Mouse (Mus musculus) forebrain, embryonic 14.5 days (tissue): ENCODE measurements around the gene Trpv2. TPM values are rescaled to one million over a fixed set of nuclear protein-coding genes. Genes with fewer than 3 reads are reported as not detected.

ENCODE experiments used
- ATAC-seq: fragments of 200-750 bp; cut with Nextera tagmentation; 2 replicates; pipeline ENCODE4 v1.8.0; 2017; ENCODE audit warnings: mild to moderate bottlenecking, moderate library complexity
- DNase-seq: peaks from one replicate; pipeline ENCODE4 v3.0.0-alpha.2; 2015; ENCODE audit warnings: low spot score
- H3K27ac ChIP-seq: fragments of 300-500 bp; sonication (generic); 2 replicates; pipeline ENCODE4 v1.5.1; 2014; ENCODE audit warnings: low read depth, mild to moderate bottlenecking, control low read depth, low read length, moderate library complexity
- H3K27me3 ChIP-seq: fragments of 300-500 bp; sonication (generic); replicated peaks from 2 replicates; pipeline ENCODE4 v1.6.1; 2014; ENCODE audit warnings: low read length, control low read depth, mixed read lengths; ENCODE audit not compliant: control insufficient read depth, insufficient read depth
- H3K36me3 ChIP-seq: fragments of 300-500 bp; sonication (generic); 2 replicates; pipeline ENCODE4 v1.6.1; 2014; ENCODE audit warnings: low read length, control low read depth; ENCODE audit not compliant: control insufficient read depth, insufficient read depth
- H3K4me1 ChIP-seq: fragments of 300-500 bp; sonication (generic); 2 replicates; pipeline ENCODE4 v1.6.1; 2014; ENCODE audit warnings: antibody characterized with exemption, low read length, control low read depth; ENCODE audit not compliant: control insufficient read depth, insufficient read depth
- H3K4me2 ChIP-seq: fragments of 300-500 bp; sonication (generic); 2 replicates; pipeline ENCODE4 v1.6.1; 2014; ENCODE audit warnings: mild to moderate bottlenecking, control low read depth, low read length
- H3K4me3 ChIP-seq: fragments of 300-500 bp; sonication (generic); 2 replicates; pipeline ENCODE4 v1.5.1; 2014; ENCODE audit warnings: low read depth, low read length, control low read depth
- H3K9ac ChIP-seq: fragments of 300-500 bp; sonication (generic); 2 replicates; pipeline ENCODE4 v1.6.1; 2014; ENCODE audit warnings: mild to moderate bottlenecking, low read length, control low read depth, moderate library complexity
- H3K9me3 ChIP-seq: fragments of 300-500 bp; sonication (generic); replicated peaks from 2 replicates; pipeline ENCODE4 v1.6.1; 2016; ENCODE audit warnings: low read length, control low read depth, mixed read lengths; ENCODE audit not compliant: control insufficient read depth
- WGBS: fragments of 180-500 bp; shearing (Covaris S2); extraction: QIAGEN DNeasy Blood & Tissue Kit; methylation state at CpG from one replicate; pipeline ENCODE4 v1.1.7; 2014; 5-methylcytosine and 5-hydroxymethylcytosine counted together
- polyA plus RNA-seq: library from polyadenylated mRNA; unstranded; fragments of >200 nt; fragmentation: Nextera tagmentation; extraction: Ambion mirVana; gene quantifications from 2 replicates; pipeline ENCODE4 v1.2.1, GENCODE M21; 2014

Trpv2 gene
- polyA plus RNA-seq, 1 experiment from 2014 or later, result 13.2 TPM

- no peak for ATAC-seq
- no peaks in the 10 kb centered on the region for H3K27me3 ChIP-seq
- no peak overlapping the region for H3K27ac ChIP-seq
- H3K4me2 ChIP-seq, result no peak overlapping the region
- no peaks in the 10 kb centered on the region for H3K4me1 ChIP-seq
- H3K36me3 ChIP-seq, result no peaks in the 10 kb centered on the region
- H3K9me3 ChIP-seq, result no peaks in the 10 kb centered on the region
- H3K9ac ChIP-seq, result no peak overlapping the region
- no peak overlapping the region for H3K4me3 ChIP-seq
- no peak for DNase-seq
- 76% methylated on average over 3 of the region's 3 CpGs for WGBS
Measured at GRCm38 (mm10) chr11:62568300-62568699, 6.0 kb upstream of the Trpv2 start.

DNA sequence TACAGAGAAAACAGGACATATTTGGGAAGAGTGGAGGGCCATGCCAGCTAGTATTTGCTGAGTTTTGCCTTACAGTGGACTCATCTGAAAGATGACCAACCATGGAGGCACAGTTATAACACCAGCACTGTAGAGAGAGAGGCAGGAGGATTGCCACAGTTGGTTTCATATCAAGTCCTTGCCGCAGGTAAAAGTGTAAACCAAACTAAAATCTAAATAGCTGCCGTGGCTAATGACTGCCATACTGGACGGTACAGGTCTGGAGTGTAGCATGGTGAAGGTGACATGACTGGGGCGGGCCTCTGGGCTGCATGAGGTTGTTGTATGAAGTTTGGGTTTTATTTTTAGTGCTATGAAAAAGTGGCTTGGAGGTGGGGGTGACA, 408 bp downstream of the Trpv2 start:
- Histone ChIP-seq H3K9ac (no peak overlapping the region), H3K36me3 (no peaks in the 10 kb centered on the region), H3K27ac (no peak overlapping the region), H3K4me1 (no peaks in the 10 kb centered on the region), H3K9me3 (no peaks in the 10 kb centered on the region), H3K27me3 (no peaks in the 10 kb centered on the region), H3K4me2 (no peak overlapping the region; the same call in 1 of the 2 replicates), H3K4me3 (no peak overlapping the region)
- no peak for ATAC-seq
- no peak for DNase-seq
- 88% methylated on average over 4 of the region's 4 CpGs for WGBS

DNA sequence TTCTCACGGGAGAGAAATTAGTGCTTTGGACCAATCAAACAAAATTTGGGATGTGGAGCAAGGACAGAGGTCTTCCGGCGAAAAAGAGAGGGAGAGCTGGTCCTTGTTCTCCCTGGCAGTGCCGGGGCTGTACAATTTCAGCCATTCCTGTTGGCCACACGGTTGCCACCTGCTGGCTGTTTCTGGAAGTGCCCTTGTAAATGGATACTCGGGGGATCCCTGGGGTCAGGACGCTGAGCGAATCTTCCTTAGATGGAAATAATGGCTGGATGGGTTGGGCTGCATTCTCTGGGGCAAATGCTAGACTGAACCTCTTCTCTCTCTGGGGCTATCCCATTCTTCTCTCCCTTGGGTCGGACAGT, 992 bp downstream of the Trpv2 start:
- H3K27ac ChIP-seq, result no peak overlapping the region
- ATAC-seq (peak; percentile 86), DNase-seq (peak; percentile 92)
- H3K9me3 ChIP-seq, result no peaks in the 10 kb centered on the region
- no peaks in the 10 kb centered on the region for H3K27me3 ChIP-seq
- peak overlapping the region; percentile 45 for H3K4me3 ChIP-seq
- H3K4me2 ChIP-seq, result peak overlapping the region; percentile 86
- H3K4me1 ChIP-seq, result no peaks in the 10 kb centered on the region
- WGBS, result under 1% methylated on average over 9 of the region's 9 CpGs
- peak overlapping the region; percentile 64 for H3K9ac ChIP-seq
- no peaks in the 10 kb centered on the region for H3K36me3 ChIP-seq

DNA sequence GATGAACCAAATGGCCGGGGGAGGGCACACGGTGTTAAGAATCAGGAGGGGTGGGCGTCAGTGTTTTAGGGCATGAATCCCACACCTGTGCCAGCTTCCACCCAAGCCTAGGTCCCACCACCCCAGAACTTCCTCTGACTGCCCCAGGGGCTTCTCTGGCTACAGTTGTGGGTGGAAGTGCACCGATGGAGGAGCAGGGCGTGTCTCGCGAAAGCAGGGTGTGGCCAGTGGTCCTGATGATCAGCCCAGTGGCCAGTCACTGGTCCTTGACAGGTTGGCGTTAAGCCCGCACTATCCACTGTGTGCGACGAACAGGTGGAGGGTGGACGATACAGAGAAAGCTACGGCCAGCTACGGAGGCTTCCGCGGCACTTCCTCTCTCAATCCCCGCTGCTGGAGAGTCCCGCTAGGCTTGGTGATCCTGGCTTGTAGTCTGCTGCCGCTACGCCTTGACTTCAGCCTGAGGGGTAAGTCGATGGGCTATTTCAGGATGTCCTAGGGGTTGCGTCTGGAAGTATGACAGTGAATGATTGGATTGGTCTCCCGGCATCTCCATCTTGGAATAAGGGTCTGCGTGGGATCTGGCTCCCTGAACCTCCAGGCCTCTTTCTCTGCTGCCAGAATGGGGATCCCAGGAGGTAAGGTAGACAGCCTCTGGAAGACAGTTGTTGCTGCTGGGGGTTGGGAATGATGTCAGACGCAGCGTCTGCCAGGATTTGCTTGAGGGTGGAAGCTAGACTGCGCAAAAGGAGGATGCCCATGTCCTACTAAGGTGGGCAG, 1.6 kb downstream of the Trpv2 start:
- Histone ChIP-seq H3K27me3 (no peaks in the 10 kb centered on the region), H3K27ac (no peak overlapping the region; the same call in 1 of the 2 replicates), H3K4me3 (peak overlapping the region; percentile 45), H3K9me3 (no peaks in the 10 kb centered on the region), H3K9ac (peak overlapping the region; percentile 64), H3K4me2 (peak overlapping the region; percentile 86), H3K4me1 (no peaks in the 10 kb centered on the region), H3K36me3 (no peaks in the 10 kb centered on the region)
- DNase-seq (peak; percentile 38), ATAC-seq (peak; percentile 62)
- WGBS, result 6% methylated on average over 27 of the region's 27 CpGs

- H3K27ac ChIP-seq, result no peak overlapping the region
- no peaks in the 10 kb centered on the region for H3K4me1 ChIP-seq
- H3K36me3 ChIP-seq, result no peaks in the 10 kb centered on the region
- 59% methylated on average over 16 of the region's 16 CpGs for WGBS
- DNase-seq, result no peak
- peak overlapping the region; percentile 64 for H3K9ac ChIP-seq
- no peak for ATAC-seq
- H3K27me3 ChIP-seq, result no peaks in the 10 kb centered on the region
- H3K9me3 ChIP-seq, result no peaks in the 10 kb centered on the region
- H3K4me2 ChIP-seq, result peak overlapping the region; percentile 86
- H3K4me3 ChIP-seq, result peak overlapping the region; percentile 45
Measured at GRCm38 (mm10) chr11:62576530-62577152, 2.4 kb downstream of the Trpv2 start.

DNA sequence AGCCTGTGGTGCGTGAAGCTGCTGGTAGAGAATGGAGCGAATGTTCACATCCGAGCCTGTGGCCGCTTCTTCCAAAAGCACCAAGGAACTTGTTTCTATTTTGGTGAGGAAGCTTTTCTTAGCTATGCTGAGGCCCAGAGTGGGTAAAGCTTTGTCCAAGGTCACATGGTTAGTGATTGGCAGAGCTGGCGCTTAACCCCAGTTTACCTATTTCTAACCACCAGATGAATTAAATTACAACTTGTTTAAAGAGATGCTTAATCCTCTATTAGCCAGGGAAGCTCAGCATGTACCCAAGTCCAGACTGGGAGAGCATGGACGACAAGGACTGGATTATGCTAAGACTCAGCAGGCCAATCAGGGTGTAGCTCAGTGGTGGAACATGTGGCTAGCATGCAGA, 8.7 kb downstream of the Trpv2 start:
- H3K4me2 ChIP-seq, result no peak overlapping the region
- WGBS, result 52% methylated on average over 6 of the region's 6 CpGs
- ATAC-seq, result no peak

GRCm38 (mm10) chr11:62584671-62585206, 10.5 kb downstream of the Trpv2 start:
- 86% methylated on average over 9 of the region's 9 CpGs for WGBS
- Histone ChIP-seq H3K4me2 (no peak overlapping the region), H3K9ac (no peak overlapping the region), H3K27me3 (no peaks in the 10 kb centered on the region), H3K4me1 (no peaks in the 10 kb centered on the region), H3K36me3 (no peaks in the 10 kb centered on the region), H3K4me3 (no peak overlapping the region), H3K9me3 (no peaks in the 10 kb centered on the region), H3K27ac (no peak overlapping the region)
- ATAC-seq (no peak), DNase-seq (no peak)

More for the DNA sequence above, 8.7 kb downstream of the Trpv2 start:
- Histone ChIP-seq H3K9ac (no peak overlapping the region), H3K27ac (no peak overlapping the region), H3K27me3 (no peaks in the 10 kb centered on the region), H3K36me3 (no peaks in the 10 kb centered on the region), H3K4me3 (no peak overlapping the region), H3K4me1 (no peaks in the 10 kb centered on the region), H3K9me3 (no peaks in the 10 kb centered on the region)
- no peak for DNase-seq

DNA sequence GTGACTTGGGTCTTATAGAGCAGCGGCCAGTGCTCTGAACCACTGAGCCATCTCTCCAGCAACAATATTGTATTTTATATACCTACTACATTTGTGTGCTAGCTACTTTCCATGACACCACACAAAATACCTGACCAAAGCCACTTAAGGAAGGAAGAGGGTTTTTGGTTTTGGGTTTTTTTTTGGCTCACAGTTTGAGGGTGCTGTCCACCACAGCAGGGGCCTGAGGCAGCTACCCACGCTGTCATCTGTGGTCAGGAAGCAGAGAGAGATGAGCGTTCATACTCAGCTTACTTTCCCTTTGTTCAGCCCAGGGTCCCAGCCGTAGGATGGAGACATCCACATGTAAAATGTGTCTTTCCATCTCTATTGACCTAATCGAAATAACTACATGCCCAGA, 12.7 kb downstream of the Trpv2 start:
- Histone ChIP-seq H3K4me1 (no peaks in the 10 kb centered on the region), H3K9ac (no peak overlapping the region), H3K27me3 (no peaks in the 10 kb centered on the region), H3K4me3 (no peak overlapping the region), H3K9me3 (no peaks in the 10 kb centered on the region), H3K4me2 (no peak overlapping the region), H3K36me3 (no peaks in the 10 kb centered on the region), H3K27ac (no peak overlapping the region)
- WGBS, result 88% methylated on average over 5 of the region's 5 CpGs
- DNase-seq (no peak), ATAC-seq (no peak)

GRCm38 (mm10) chr11:62589391-62589790, 15.1 kb downstream of the Trpv2 start:
- no peak for DNase-seq
- Histone ChIP-seq H3K4me3 (no peak overlapping the region), H3K27me3 (no peaks in the 10 kb centered on the region), H3K4me2 (no peak overlapping the region), H3K9me3 (no peaks in the 10 kb centered on the region), H3K36me3 (no peaks in the 10 kb centered on the region), H3K4me1 (no peaks in the 10 kb centered on the region), H3K27ac (no peak overlapping the region), H3K9ac (no peak overlapping the region)
- no peak for ATAC-seq
- WGBS, result 73% methylated on average over 10 of the region's 10 CpGs
